Mouse (Mus musculus) mesoderm, embryonic 11.5 days (tissue): ENCODE results near the gene D030056L22Rik.

Experiments
- DNase-seq: peaks from one replicate; pipeline ENCODE4 v3.0.0-alpha.2; 2012; ENCODE audit warnings: low read depth, low spot score

D030056L22Rik gene

GRCm38 (mm10) chr19:18712866-18713300 lies at the start of gene D030056L22Rik:
Gene D030056L22Rik (plus strand): TSS chr19:18713193.
- DNase-seq: peak; percentile 99

- no peak for DNase-seq
These were observed 49.1 kb upstream of the D030056L22Rik start for GRCm38 (mm10) chr19:18663904-18664303.

GRCm38 (mm10) chr19:18666966-18667365 lies 46.0 kb upstream of the D030056L22Rik start:
- no peak for DNase-seq

- no peak for DNase-seq
These were observed 43.4 kb upstream of the D030056L22Rik start for GRCm38 (mm10) chr19:18669551-18669950.

GRCm38 (mm10) chr19:18670608-18671007 lies 42.4 kb upstream of the D030056L22Rik start, which contains the start of gene Carnmt1:
Gene Carnmt1 (plus strand): TSS chr19:18670764.
- peak; percentile 98 for DNase-seq

GRCm38 (mm10) chr19:18671056-18671741 lies 41.8 kb upstream of the D030056L22Rik start:
- DNase-seq: peak; percentile 30

- DNase-seq: no peak
These were observed 40.5 kb upstream of the D030056L22Rik start for GRCm38 (mm10) chr19:18672498-18672897.

- no peak for DNase-seq
These were observed 39.9 kb upstream of the D030056L22Rik start for GRCm38 (mm10) chr19:18673116-18673515.

- DNase-seq: no peak
These were observed 30.9 kb upstream of the D030056L22Rik start for GRCm38 (mm10) chr19:18682142-18682541.

- DNase-seq: peak; percentile 56
These were observed 25.4 kb upstream of the D030056L22Rik start for GRCm38 (mm10) chr19:18687556-18687955.

GRCm38 (mm10) chr19:18692176-18692575 lies 20.8 kb upstream of the D030056L22Rik start:
- DNase-seq: no peak

- no peak for DNase-seq
These were observed 20.2 kb upstream of the D030056L22Rik start for GRCm38 (mm10) chr19:18692768-18693167.

- no peak for DNase-seq
These were observed 17.9 kb upstream of the D030056L22Rik start for GRCm38 (mm10) chr19:18695116-18695515.

GRCm38 (mm10) chr19:18695552-18695951 lies 17.4 kb upstream of the D030056L22Rik start:
- no peak for DNase-seq

GRCm38 (mm10) chr19:18708101-18708500 lies 4.9 kb upstream of the D030056L22Rik start:
- no peak for DNase-seq

- no peak for DNase-seq
These were observed 2.1 kb upstream of the D030056L22Rik start for GRCm38 (mm10) chr19:18710903-18711302.

GRCm38 (mm10) chr19:18711589-18711988 lies 1.4 kb upstream of the D030056L22Rik start:
- DNase-seq: no peak

- no peak for DNase-seq
These were observed 684 bp upstream of the D030056L22Rik start for GRCm38 (mm10) chr19:18712153-18712865.

GRCm38 (mm10) chr19:18713357-18713756 lies 364 bp downstream of the D030056L22Rik start:
- DNase-seq: peak; percentile 38

- DNase-seq: peak; percentile 85
These were observed 3.4 kb downstream of the D030056L22Rik start for GRCm38 (mm10) chr19:18716374-18716773.

GRCm38 (mm10) chr19:18720337-18720736 lies 7.3 kb downstream of the D030056L22Rik start:
- no peak for DNase-seq

- DNase-seq: no peak
These were observed 12.2 kb downstream of the D030056L22Rik start for GRCm38 (mm10) chr19:18725186-18725585.

- DNase-seq: no peak
These were observed 17.3 kb downstream of the D030056L22Rik start for GRCm38 (mm10) chr19:18730255-18730654.
